Mouse (Mus musculus): ENCODE data around the gene Gjb2. TPM values are rescaled to one million over a fixed set of nuclear protein-coding genes. Genes with fewer than 3 reads are reported as not detected.

The Gjb2 gene
- not detected in 2 replicates for total RNA-seq (2014; fragmentation: Nextera tagmentation)
- total RNA-seq (2017), result not detected in 2 replicates

DNA sequence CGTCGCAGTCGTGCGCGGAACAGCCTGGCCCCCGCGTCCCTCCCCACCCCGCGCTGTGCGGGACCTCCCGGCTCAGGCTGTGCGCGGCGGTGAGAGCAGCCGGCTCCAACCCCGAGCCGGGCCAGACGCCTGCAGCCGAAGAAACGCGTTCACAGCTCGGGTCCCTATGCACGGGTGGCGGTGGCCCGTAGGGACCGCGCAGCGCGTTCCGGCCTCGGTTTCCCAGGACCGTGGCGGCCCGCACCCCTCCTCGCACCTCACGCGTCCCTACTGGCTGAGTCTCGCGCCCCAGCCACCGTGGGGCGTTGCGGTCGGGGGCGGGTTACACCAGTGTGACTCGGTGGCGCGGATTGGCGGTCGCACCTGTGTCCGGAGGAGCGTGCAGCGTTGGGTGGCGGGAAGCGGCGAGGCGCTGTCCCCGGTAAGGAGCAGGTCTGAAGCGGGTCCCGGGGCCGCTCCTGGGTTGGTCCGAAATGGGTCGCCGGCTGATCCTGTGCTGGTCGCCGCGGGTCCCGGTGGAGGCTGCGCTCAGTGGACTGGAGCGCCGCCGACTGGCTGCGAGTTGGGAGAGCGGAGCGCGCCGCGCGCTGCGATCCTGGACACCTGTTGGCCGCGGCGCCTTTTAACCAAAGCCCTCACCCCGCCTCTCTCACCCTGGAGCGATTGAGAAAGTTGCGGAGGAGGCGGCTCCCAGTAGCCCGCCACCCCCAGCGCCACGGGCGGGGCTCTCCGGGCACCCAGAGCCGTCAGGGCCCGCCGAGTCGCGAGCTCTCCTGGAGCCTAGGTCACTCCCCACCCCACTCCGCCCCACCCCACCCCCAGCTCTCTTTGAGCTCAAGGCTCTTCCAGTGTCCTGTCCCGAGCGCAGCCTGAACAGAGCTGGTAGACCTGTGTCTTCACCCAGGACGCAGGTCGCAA lies at the start of gene Gjb2:
Gjb2 (minus strand) TSS at position 597 of the 918 bp plus-strand sequence.
- ATAC-seq (replicated peaks; ENCODE audit: poor library complexity, severe bottlenecking), result peak; percentile 38

DNA sequence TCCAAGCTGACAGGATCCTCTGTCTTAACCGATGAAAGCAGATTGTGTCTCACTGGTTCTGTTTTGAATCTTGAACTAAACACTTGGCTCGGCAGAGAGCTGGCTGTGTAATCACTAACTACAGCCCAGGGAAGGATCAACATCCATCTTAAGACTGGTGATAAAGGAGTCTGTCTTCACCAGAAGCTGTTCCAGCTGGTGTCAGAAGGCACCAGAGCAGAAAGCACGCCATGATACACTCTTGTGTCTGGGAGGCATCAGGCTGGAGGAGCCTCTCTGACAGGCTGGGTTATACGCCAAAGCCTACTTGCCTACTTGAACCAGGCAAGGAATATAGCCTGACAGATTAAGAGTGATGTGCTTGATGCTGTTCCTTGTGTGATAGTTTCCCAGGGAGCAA lies 41.2 kb upstream of the Gjb2 start:
- no peak for ATAC-seq (replicated peaks; ENCODE audit: poor library complexity, severe bottlenecking)

- ATAC-seq (replicated peaks; ENCODE audit: poor library complexity, severe bottlenecking), result no peak
Observed at GRCm38 (mm10) chr14:57135265-57135664, 30.8 kb upstream of the Gjb2 start.

DNA sequence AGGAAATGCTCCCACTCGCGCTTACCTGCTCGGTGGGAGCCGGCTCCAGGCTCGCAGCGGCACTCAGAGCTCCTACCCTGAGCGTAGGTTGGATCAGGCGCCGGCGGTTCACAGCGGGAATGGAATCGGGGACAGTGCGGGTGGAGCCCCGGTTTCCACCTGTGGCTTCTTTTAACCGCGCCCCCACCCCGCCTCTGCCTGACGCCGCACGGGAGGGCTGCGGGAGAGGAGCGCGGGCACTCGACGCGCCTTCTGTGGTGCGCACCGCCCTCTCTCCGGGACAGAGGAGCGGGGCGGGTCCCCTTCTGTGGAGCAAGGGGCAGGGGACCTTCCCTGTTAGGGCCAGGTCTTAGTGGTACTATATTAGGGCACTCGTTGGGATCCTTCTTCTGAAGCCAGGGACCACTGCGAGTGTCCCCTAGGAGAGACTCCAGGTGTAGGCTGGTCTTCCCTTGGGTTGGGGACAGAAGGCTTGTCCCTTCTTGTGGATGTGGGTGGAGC lies 28.7 kb upstream of the Gjb2 start, which contains the start of gene Gjb6:
Gjb6 (minus strand) TSS at position 451 of the 501 bp plus-strand sequence.
- ATAC-seq (replicated peaks; ENCODE audit: poor library complexity, severe bottlenecking), result no peak

DNA sequence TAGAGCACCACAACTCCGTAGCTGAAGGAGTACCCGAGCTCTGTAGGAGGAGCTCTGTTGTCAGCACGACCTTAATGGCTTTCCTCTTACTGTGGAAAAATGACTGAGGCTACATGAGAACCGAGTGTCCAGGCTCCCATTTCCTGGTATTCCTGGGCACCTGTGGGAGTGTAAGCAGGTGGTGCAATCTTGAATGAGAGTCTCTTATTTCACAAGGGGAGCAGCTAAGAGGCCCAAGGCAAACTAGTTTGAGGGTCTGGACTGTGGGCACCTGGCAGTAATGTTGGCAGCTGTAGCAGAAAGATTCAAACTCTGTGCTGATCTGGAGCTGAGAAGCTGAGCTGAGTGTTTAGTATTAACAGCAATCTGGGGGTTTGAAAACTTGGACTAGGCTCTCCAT lies 22.9 kb upstream of the Gjb2 start:
- no peak for ATAC-seq (replicated peaks; ENCODE audit: poor library complexity, severe bottlenecking)

DNA sequence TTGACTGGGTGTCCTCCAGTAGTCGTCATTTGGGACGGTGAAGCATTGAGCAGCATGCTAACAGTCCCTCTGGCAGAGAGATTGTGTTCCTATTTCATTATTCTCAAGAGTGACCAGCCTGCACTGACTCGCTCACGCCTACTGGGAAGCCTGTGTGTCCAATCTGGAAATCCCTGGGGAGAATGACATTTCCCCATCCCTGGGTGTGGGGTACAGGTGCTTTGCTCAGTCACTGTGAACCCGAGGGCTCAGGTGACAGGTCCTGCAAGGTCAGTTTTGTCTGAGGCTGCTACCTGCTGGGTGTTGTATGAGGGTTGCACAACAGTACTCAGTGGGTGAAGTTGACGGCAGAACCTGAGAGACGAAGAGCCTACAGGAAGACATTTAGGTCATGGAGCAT lies 17.8 kb upstream of the Gjb2 start:
- ATAC-seq (replicated peaks; ENCODE audit: poor library complexity, severe bottlenecking), result no peak

DNA sequence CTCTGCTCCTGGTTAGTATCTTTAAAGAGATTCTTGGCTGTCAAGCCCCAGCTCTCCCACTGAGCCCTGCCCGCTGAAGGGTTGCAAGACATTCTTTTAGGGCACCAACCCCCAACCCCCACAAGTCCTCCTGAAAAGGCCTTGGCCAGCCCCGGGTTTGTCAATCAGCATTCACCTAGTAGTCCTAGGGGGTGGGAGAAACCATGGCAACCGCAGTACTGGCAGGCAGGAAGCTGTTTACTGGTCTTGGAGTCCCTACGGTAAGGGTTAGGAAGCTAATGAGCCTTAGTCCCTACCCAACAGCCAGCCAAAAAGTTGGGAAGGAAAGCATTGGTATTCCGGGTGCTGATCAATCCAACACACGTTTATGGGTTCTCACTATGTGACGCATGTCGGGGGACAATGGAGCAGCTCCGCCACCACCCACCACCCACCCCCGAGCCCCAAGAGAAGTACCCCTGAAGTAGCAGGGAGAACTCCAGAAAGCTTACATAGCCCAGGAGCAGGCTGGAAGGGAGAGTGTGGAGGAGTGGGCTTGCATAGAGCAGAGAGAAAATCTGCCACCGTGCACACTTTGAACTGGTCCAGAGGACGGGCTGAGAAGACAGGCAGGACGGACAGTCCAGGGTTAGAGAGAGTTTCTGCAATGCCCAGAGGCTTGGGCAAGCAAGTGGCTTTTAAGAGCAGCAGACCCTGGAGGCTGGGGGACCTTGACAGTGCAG lies 11.5 kb upstream of the Gjb2 start, which contains the start of gene Gm4491:
Gm4491 (minus strand) TSS at position 61 of the 722 bp plus-strand sequence.
- ATAC-seq (replicated peaks; ENCODE audit: poor library complexity, severe bottlenecking), result no peak

DNA sequence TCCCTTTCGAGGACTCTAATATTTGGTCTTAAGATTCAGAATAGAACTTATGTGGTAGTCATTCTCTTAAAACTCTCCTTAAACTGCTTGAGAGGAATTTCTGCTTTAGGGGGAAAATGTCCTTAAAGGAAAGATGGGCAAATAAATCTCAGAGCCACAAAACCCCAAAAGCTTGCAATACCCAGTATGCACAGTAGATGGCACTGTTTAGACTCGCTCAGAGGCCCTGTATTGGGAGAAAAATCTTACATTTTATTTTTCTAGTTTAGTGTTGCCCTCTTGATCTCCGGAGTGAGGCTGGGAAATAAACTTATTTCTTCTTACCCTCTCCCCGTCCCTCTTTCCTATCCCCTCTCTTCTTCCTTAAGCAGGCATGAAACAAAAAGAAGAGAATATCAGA lies 4.7 kb upstream of the Gjb2 start:
- 0 out of 2 replicates have a peak, but pooled peaks have one; percentile 45 for ATAC-seq (replicated peaks; ENCODE audit: poor library complexity, severe bottlenecking)

DNA sequence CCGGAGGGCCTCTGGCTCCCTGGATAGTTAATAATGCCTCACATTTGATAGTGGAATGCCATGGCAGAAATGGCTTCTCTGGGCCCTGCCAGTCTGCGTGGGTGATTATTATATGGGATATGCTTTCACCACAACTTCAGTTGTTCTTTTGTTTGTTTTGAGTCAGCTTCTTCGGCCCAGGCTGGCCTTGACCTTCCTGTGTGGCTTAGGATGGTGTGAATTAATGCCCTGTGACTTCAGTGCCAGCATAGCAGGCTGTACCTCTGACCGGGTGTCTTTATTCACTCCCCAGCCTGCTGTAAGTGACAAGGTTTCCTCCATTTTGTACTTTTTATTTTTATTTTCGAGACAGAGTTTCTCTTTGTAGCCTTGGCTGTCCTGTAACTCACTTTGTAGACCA lies 3.4 kb upstream of the Gjb2 start:
- ATAC-seq (replicated peaks; ENCODE audit: poor library complexity, severe bottlenecking), result no peak

DNA sequence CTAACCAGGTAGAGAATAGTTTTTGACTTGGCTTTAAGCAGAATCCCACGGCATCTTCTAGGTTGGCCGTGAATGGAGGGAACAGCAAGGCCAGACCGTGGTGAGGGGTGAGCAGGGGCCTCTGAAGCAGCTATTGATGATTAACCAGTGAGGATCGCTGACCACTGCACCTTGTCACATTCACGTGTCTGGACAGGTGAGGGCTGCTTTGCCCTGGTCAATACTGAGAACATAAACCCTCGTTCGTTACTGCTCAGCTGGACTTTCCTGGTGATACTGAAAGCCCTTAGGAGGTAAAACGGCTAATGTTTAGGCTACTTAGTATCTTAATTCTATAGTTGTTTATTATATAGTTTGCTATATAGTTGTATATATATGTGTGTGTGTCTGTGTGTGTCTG lies 2.6 kb upstream of the Gjb2 start:
- ATAC-seq (replicated peaks; ENCODE audit: poor library complexity, severe bottlenecking), result no peak

DNA sequence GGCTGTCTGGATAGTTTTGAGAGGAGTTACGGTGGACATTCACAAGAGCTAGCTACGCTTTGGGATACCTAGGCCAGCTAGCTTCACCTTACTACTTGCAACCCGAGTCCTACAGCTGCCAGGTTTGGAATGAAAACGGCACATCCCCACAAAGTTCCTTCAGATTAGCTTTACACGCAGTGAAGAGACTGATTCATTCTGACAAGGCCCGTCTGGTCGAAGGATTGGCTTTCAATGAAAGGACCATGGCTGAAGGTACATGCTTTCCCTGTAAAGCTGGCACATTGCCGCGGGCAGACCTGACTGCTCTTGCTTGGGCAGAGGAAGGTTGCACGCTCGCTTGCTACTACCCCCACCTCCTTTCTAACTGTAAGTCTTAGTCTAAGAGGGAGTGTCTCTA lies 1.2 kb upstream of the Gjb2 start:
- ATAC-seq (replicated peaks; ENCODE audit: poor library complexity, severe bottlenecking), result no peak

DNA sequence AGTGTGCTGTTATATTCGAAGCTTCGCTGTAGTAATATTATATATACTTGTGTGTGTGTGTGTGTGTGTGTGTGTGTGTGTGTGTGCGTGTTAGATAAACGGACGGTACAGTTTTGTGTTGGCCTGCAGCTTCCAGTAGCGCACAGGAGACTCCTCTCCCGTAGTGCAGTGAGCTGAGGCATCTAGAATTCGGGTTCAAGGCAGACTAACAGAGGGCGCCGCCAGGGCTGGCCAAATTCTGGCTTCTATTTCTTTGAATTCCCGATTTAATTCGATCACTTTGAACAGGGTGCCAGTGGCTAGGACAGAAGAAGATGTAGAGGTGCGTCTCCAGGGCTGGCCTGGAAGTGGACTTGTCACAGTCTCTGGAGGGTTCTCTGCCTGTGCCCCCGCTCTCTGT lies 609 bp upstream of the Gjb2 start:
- ATAC-seq (replicated peaks; ENCODE audit: poor library complexity, severe bottlenecking), result no peak

GRCm38 (mm10) chr14:57103711-57104105 lies 794 bp downstream of the Gjb2 start:
- ATAC-seq (replicated peaks; ENCODE audit: poor library complexity, severe bottlenecking), result no peak

- no peak for ATAC-seq (replicated peaks; ENCODE audit: poor library complexity, severe bottlenecking)
Observed at GRCm38 (mm10) chr14:57103121-57103520, 1.4 kb downstream of the Gjb2 start.

DNA sequence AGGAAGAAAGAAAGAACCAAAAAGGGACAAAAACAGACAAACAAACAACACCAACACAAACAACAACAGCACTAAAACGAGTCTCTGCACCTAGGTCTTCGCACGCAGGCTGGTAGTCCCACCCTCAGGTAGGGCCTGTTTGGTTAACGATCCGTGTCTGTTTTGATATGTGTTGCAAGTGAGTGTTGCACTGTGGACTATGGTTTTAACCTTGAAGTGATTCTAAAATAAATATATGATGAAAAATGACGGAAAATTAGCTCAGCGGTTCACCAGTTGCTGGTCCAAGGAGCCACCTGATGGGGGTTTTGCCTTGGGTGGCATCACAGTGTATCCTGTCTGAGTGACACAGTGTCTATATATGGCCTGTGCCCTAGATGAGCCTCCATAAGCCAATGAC lies 2.9 kb downstream of the Gjb2 start:
- no peak for ATAC-seq (replicated peaks; ENCODE audit: poor library complexity, severe bottlenecking)

DNA sequence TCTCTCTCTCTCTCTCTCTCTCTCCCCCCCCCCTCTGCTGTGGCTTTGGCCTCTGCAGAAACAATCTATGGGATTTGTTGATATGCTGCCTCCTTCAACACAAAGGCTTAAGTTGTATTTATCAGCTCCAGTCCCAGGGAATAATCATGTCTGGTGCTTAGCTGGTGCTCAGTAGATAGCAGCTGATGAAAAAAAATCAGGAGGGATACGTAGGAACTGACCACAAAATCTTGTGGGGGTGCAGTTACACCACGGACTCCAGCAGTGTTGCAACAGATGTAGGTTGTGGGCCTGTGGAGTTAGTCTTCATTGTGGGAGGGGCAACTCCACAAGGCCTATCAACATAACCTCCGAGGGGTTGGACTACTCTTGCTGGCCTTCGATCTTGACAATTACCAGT lies 8.6 kb downstream of the Gjb2 start:
- ATAC-seq (replicated peaks; ENCODE audit: poor library complexity, severe bottlenecking), result peak; percentile 80

GRCm38 (mm10) chr14:57093029-57093428 lies 11.5 kb downstream of the Gjb2 start:
- ATAC-seq (replicated peaks; ENCODE audit: poor library complexity, severe bottlenecking), result peak; percentile 91

DNA sequence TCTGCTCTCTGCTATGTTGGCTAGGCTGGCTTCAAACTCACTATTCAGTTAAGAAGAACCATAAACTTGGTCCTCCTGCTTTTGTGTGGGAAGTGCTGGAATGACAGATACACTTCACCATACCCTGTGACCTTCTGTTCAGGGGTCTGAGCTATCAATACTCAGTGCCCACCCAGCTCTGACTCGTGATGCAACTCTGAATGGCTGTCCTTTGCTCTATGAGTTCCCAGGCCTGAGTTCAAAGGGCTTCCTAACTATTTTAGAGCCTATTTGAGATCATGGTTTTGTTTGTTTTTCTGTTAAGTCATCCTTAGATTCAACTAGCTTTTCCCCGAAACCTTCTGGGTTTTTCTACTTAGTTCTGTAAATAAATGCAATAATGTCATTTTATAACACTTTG lies 14.5 kb downstream of the Gjb2 start:
- no peak for ATAC-seq (replicated peaks; ENCODE audit: poor library complexity, severe bottlenecking)

DNA sequence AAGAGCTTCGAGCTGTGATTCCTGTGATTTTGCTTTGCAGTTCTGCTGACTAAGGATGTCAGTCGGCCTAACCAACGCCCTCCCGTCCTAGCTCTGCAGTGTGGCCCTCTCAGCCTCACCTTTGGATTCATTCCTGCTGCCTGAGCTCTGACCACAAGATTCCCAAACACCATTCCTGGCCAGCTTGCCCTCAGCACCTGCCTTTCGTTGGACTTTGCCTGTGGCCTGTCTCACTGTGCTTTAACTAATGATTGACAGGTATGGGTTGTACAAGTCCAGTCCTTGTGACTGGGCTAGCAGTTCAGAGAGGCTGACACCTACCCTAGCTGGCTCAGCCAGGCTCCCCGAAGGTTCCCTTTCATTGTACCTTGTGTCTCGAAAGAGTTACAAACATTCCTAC lies 15.4 kb downstream of the Gjb2 start:
- ATAC-seq (replicated peaks; ENCODE audit: poor library complexity, severe bottlenecking), result no peak

- peak; percentile 30; the same call in 1 of the 2 replicates for ATAC-seq (replicated peaks; ENCODE audit: poor library complexity, severe bottlenecking)
Observed at GRCm38 (mm10) chr14:57084180-57084668, 20.3 kb downstream of the Gjb2 start.

DNA sequence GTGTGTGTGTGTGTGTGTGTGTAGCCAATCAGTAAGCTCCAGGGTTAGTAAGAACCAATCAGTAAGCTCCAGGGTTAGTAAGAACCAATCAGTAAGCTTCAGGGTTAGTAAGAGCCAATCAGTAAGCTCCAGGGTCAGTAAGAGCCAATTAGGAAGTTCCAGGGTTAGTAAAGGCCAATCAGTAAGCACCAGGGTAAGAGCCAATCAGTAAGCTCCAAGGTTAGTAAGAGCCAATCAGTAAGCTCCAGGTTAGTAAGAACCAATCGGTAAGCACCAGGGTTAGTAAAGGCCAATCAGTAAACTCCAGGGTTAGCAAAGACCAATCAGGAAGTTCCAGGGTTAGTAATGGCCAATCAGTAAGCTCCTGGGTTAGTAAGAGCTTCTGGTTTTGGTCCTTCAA lies 21.6 kb downstream of the Gjb2 start:
- no peak for ATAC-seq (replicated peaks; ENCODE audit: poor library complexity, severe bottlenecking)
